Mouse (Mus musculus): ENCODE measurements around the gene Tnfaip8l2. TPM values are rescaled to one million over a fixed set of nuclear protein-coding genes. Genes with fewer than 3 reads are reported as not detected.
"Not testable (repeated sequence)": the region's sequence is repeated elsewhere in the genome, so short reads cannot be mapped to it uniquely, and the experiment has no call there.

The Tnfaip8l2 gene
- total RNA-seq, 2 experiments from 2014 or later: 0.27 to 0.55 TPM

GRCm38 (mm10) chr3:95159987-95160963 lies 18.1 kb upstream of the Tnfaip8l2 start, which contains the start of gene Sema6c:
Gene Sema6c (plus strand): TSS chr3:95160457.
- DNase-seq (ENCODE audit: low spot score): peak; percentile 90

GRCm38 (mm10) chr3:95159511-95159986 lies 17.4 kb upstream of the Tnfaip8l2 start:
- no peak for DNase-seq (ENCODE audit: low spot score)

GRCm38 (mm10) chr3:95153874-95154273 lies 11.7 kb upstream of the Tnfaip8l2 start:
- peak; percentile 59 for DNase-seq (ENCODE audit: low spot score)

- no peak for DNase-seq (ENCODE audit: low spot score)
Observed at GRCm38 (mm10) chr3:95147924-95148323, 5.8 kb upstream of the Tnfaip8l2 start.

GRCm38 (mm10) chr3:95142617-95143011 lies 454 bp upstream of the Tnfaip8l2 start:
- peak; percentile 93 for DNase-seq (ENCODE audit: low spot score)

GRCm38 (mm10) chr3:95141474-95141873 lies 686 bp downstream of the Tnfaip8l2 start:
- DNase-seq (ENCODE audit: low spot score): no peak

- no peak for DNase-seq (ENCODE audit: low spot score)
Observed at GRCm38 (mm10) chr3:95140795-95141194, 1.4 kb downstream of the Tnfaip8l2 start.

GRCm38 (mm10) chr3:95140289-95140595 lies 1.9 kb downstream of the Tnfaip8l2 start:
- no peak for DNase-seq (ENCODE audit: low spot score)

GRCm38 (mm10) chr3:95139586-95140288 lies 2.4 kb downstream of the Tnfaip8l2 start:
- DNase-seq (ENCODE audit: low spot score): no peak

GRCm38 (mm10) chr3:95136336-95136735 lies 5.8 kb downstream of the Tnfaip8l2 start:
- DNase-seq (ENCODE audit: low spot score): no peak

- DNase-seq (ENCODE audit: low spot score): no peak
Observed at GRCm38 (mm10) chr3:95135433-95136052, 6.6 kb downstream of the Tnfaip8l2 start.

- DNase-seq (ENCODE audit: low spot score): peak; percentile 58
Observed at GRCm38 (mm10) chr3:95135023-95135422, 7.1 kb downstream of the Tnfaip8l2 start.

- DNase-seq (ENCODE audit: low spot score): not testable (repeated sequence)
Observed at GRCm38 (mm10) chr3:95134133-95134532, 8.0 kb downstream of the Tnfaip8l2 start.

GRCm38 (mm10) chr3:95133680-95134101 lies 8.5 kb downstream of the Tnfaip8l2 start, which contains the start of the genes Scnm1 and Lysmd1:
Gene Scnm1 (minus strand): TSS chr3:95134011.
Gene Lysmd1 (plus strand): TSS chr3:95134088.
- peak; percentile 93 for DNase-seq (ENCODE audit: low spot score)

GRCm38 (mm10) chr3:95133176-95133575 lies 9.0 kb downstream of the Tnfaip8l2 start:
- no peak for DNase-seq (ENCODE audit: low spot score)

GRCm38 (mm10) chr3:95132389-95132788 lies 9.8 kb downstream of the Tnfaip8l2 start:
- not testable (repeated sequence) for DNase-seq (ENCODE audit: low spot score)

GRCm38 (mm10) chr3:95130081-95130480 lies 12.1 kb downstream of the Tnfaip8l2 start:
- DNase-seq (ENCODE audit: low spot score): peak; percentile 71

GRCm38 (mm10) chr3:95129226-95129651 lies 12.9 kb downstream of the Tnfaip8l2 start:
- DNase-seq (ENCODE audit: low spot score): peak; percentile 89

GRCm38 (mm10) chr3:95124972-95125371 lies 17.2 kb downstream of the Tnfaip8l2 start:
- peak; percentile 81 for DNase-seq (ENCODE audit: low spot score)

GRCm38 (mm10) chr3:95124246-95124645 lies 17.9 kb downstream of the Tnfaip8l2 start, which contains the start of gene Tmod4:
Gene Tmod4 (plus strand): TSS chr3:95124476.
- DNase-seq (ENCODE audit: low spot score): peak; percentile 83

GRCm38 (mm10) chr3:95121580-95121979 lies 20.6 kb downstream of the Tnfaip8l2 start:
- no peak for DNase-seq (ENCODE audit: low spot score)
